Mouse (Mus musculus): ENCODE data around the gene Cmip.

The Cmip gene

DNA sequence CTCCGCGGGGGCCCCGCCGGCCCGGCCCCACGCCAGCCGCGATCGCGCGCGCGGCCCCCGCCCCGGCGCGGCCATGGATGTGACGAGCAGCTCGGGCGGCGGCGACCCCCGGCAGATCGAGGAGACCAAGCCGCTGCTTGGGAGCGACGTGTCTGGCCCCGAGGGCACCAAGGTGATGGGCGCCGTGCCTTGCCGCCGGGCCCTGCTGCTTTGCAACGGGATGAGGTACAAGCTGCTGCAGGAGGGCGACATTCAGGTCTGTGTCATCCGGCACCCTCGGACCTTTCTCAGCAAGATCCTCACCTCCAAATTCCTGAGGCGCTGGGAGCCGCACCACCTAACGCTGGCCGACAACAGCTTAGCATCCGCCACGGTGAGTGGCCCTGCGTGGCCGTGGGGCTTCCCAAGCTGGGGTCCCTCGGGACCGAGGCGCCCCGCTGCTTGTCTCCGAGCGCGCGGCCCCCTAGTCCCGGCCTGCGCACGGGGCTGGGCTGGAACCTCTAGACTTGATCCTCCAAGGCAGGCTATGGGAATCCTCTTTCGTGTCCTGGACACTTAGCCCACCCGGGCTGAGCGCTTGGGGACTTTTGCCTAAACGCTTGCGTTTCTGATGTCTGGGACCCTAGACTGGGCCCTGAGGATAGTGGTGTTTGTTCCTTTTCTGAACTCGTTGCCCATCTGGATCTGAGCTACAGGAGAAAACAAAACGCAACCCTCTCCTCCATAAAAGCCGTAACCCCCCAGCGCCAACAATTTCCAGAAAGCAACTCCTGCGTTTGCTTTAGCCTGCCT is at the start of gene Cmip:
Gene Cmip (plus strand): TSS at position 36 of the 792 bp plus-strand sequence.
- no peak for DNase-seq (ENCODE audit: low read depth)

- DNase-seq (ENCODE audit: low read depth): no peak
Observed at GRCm38 (mm10) chr8:117209150-117209549, 47.7 kb upstream of the Cmip start.

GRCm38 (mm10) chr8:117212100-117212499 is 44.8 kb upstream of the Cmip start:
- DNase-seq (ENCODE audit: low read depth): no peak

DNA sequence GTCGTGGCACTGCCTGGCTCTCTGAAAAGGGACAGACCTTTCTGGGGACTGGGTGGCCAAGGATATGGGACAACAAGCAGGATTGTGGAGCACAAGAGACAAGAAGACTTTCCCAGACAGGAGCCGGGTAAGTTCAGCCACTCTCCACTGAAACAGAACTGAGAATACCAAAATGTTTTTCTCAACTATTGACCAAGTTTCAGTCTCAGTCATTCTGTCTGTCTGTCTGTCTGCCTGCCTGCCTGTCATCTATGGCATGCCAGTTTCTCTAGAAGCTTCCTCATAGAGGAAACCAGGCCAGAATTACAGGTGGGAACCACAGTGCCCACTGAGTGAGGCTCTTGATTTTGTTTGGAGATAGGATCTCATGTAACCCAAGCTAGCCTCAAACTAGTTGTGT is 39.1 kb upstream of the Cmip start:
- DNase-seq (ENCODE audit: low read depth): no peak

DNA sequence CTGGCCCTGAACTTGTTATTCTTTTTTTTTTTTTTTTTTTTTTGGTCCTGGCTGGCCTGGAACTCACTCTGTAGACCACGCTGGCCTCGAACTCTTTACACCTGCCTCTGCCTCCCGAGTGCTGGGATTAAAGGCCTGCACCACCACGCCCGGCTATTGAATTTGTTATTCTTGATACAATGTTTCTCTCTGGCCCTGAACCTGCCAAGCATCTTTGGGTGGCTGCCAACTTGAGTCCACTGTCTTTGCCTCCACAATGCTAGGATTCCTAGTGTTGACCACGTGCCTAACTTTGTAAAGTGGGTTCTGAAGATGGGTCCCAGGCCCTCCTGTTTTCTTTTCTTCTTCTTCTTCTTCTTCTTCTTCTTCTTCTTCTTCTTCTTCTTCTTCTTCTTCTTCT is 34.5 kb upstream of the Cmip start:
- DNase-seq (ENCODE audit: low read depth): no peak

DNA sequence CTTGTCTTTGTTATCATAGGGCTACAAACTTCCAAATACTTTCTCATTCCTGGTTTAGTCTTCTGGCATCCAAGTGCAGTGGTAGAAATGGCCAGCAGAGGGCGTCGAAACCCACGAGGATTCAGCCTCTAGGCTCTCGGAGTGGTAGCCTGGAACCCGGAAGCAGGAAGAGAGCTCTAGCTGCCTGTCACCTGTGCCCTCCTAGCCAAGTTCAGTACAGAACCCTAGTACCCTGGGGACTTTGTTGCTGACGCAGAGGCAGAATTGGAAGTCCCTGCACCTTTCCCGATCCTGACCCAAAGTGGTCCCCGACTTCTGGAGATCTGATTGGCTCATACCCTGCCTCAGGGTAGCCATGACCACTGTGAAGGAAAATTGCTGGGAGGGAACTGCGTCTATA is 32.2 kb upstream of the Cmip start:
- peak; percentile 51 for DNase-seq (ENCODE audit: low read depth)

DNA sequence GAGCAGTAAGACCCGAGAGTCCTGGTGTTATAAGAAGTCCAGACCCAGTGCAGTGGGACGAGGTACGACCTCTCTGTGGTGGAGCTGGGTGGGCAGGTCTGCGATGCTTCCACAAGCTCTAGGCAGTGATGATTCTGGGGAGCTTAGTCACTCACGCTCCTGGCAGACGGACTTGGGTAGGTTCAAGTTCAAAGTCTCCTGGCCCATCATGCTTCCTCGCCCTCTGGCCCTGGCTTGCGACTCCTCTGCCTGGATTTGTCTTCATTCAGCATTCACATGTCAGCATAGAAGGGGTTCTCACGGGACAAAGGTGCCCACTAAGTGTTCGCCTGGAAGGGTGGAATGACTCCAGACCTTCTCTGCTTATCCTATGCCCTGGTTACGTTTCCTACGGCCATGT is 30.6 kb upstream of the Cmip start:
- DNase-seq (ENCODE audit: low read depth): no peak

DNA sequence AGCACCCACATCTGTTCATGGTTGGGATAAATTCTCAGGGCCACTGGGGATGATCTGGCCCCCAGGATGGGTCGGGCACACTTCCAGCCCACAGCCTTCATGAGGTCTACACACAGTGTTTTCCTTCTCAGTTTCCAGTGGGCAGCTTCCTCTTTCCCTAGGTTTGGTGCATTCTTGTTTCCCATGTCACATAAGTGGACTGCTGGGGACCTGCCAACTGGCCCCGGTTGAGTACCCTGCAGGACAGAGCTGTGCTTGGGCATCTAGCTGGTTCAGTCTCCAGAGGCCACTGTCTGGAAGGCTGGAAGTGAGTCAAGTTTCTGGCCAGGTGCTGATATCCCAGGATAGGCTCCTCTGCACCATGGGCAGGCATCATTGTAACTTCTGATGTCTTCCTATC is 29.5 kb upstream of the Cmip start:
- no peak for DNase-seq (ENCODE audit: low read depth)

GRCm38 (mm10) chr8:117233199-117233598 is 23.7 kb upstream of the Cmip start:
- DNase-seq (ENCODE audit: low read depth): no peak

DNA sequence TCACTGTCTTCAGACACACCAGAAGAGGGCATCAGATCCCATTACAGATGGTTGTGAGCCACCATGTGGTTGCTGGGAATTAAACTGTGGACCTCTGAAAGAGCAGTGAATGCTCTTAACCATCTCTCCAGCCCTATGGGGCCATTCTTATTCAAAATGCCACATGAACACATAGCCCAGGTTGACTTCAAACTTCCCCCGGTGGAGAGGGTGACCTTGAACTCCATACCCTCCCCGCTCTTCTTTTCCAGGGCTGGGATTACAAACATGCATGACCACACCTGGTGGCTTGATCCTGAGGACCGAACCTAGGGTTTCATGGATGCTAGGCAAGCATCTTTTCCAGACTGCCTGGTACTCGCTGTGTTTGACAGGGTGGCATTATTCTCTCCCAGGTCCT is 20.3 kb upstream of the Cmip start:
- no peak for DNase-seq (ENCODE audit: low read depth)

GRCm38 (mm10) chr8:117240326-117240725 is 16.5 kb upstream of the Cmip start:
- DNase-seq (ENCODE audit: low read depth): no peak

- DNase-seq (ENCODE audit: low read depth): no peak
Observed at GRCm38 (mm10) chr8:117240841-117241494, 15.9 kb upstream of the Cmip start.

- DNase-seq (ENCODE audit: low read depth): no peak
Observed at GRCm38 (mm10) chr8:117241848-117242247, 15.0 kb upstream of the Cmip start.

DNA sequence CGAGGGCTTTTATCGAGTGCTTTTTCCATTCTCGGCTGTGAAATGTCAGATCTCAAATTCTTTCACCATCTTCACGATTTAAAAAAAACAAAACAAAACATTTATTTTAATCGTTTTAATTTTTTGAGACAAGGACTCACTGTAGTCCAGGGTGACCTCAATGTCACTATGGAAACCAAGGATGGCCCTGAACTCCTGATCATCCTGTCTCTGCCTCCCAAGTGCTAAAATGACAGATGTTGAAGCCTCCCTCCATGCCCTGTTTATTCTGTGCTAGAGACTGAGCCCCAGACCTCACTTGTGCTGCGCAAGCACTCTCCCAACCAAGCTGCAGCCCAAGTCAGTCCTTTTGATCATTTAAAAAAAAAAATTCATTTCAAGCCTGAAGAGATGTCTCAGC is 14.6 kb upstream of the Cmip start:
- DNase-seq (ENCODE audit: low read depth): no peak

DNA sequence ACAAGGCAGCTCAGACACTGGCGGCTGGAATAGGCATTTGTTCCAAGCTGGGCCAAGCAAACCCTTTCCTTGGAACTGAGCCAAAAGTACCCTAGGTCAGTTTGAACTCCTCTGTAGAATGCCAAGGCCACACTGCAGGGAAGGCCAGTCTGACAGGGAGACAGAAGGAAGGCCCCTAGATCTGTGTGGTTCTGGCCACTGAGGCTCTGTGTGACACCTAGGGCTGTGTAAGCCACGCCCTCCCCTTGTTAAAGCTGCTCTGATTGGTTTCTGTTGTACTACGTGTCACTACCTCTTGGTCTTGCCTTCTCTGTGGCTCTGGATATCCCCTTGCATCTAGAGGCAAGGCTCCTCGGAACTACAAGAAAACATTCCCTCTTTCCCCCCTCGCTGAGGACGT is 12.3 kb upstream of the Cmip start:
- DNase-seq (ENCODE audit: low read depth): no peak

GRCm38 (mm10) chr8:117248341-117248740 is 8.5 kb upstream of the Cmip start:
- no peak for DNase-seq (ENCODE audit: low read depth)

GRCm38 (mm10) chr8:117251086-117251681 is 5.7 kb upstream of the Cmip start:
- no peak for DNase-seq (ENCODE audit: low read depth)

GRCm38 (mm10) chr8:117252650-117253049 is 4.2 kb upstream of the Cmip start:
- no peak for DNase-seq (ENCODE audit: low read depth)

DNA sequence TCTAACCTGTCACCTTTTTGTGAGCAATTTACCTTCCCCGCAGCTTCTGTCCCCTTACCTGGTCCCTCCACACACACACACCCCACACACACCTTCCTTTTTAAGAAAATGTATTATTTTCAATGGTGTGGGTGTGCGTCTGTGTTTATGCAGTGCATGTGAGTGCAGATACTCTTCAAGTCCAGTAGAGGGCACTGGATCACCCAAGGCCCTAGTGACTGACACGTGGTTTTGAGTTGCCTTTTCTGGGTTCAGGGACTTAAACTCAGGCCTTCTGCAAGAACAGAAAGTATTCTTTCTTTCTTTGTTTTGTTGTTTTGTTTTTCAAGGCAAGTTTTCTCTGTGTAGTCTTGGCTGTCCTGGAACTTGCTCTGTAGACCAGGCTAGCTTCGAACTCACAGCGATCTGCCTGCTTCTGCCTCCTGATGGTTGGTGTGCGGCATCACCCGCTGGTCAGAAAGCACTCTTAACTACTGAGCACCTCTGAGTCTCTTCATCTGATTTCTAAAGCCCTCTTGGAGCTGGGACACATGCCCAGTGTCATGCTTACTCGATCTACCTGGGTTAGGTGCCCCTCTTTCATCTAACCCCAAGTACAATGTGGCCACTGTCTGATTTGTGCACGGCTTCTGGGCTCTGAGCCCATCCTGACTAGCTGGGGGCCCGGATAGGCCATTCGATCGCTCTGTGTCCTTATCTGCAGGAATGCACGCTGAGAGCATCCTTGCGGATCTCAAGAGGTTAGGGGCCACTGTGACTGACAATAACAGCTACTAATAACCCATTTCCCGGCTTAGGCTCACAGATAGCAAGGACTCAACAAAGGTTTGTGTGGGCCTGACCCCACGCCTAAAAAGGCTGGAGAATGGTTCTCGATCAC is 3.2 kb upstream of the Cmip start:
- DNase-seq (ENCODE audit: low read depth): no peak

GRCm38 (mm10) chr8:117254496-117254895 is 2.4 kb upstream of the Cmip start:
- DNase-seq (ENCODE audit: low read depth): no peak

GRCm38 (mm10) chr8:117256292-117256938 is 449 bp upstream of the Cmip start:
- peak; percentile 55 for DNase-seq (ENCODE audit: low read depth)

Data from fibroblast of lung, adult 2 months (primary cell).